ENCODE assay signal across 7 mouse cellular contexts in the genomic region with DNA sequence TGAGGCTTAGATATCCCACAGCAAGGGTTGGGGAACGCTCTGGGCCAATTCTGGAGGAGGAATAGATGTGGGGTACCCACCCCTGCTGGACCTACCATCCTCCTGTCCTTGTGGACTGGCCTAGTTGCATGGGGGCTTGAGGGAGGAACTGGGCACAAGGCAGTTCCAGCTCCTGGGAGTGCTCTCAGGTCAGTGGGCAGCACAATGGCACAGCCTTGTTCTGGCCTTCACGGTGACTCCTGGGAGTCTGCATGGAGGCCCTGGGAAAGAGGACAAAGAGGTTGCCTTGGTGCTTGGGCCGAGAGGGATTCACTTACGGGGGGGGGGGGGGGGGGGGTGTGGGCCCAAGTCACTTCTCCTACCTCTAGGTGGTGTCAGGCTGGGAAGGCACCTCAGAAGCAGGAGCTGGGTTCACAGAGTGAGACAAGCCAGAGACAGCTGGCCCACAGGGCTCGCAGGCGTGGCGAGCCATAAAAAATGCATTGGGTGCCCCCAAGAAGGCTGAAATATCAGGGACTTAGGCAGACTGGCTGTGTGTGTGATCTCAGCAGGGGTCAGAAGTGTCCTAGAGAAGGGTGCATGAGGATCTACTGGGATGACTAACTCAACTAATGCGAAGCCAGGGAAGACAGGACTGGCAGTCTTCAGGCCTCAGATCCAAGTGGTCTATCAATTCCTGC.
A peak's percentile ranks its signal among the peaks of the same experiment; 100 is the strongest.
DNase-seq lines count a peak whose midpoint lies in the region; ATAC-seq and TF ChIP-seq lines count a peak whose summit lies in the region.

No protein-coding gene starts in this region.

- no peak for TF ChIP-seq CTCF in spleen, adult 2 months (IDR thresholded peaks at IDR 0.05; ENCODE audit: extremely low read depth, insufficient read depth, insufficient read length, insufficient replicate concordance)
- no peak for TF ChIP-seq CTCF in liver, postnatal 0 days (IDR thresholded peaks at IDR 0.05; ENCODE audit: low read depth)
- TF ChIP-seq CTCF in stomach, postnatal 0 days (IDR thresholded peaks at IDR 0.05; ENCODE audit: low read depth): peak; percentile 45

- H3K36me3 ChIP-seq in spleen, adult 2 months (ENCODE audit: control insufficient read depth, insufficient read depth, low read length): no peaks in the 10 kb centered on the region
- H3K36me3 ChIP-seq in hindbrain, embryonic 13.5 days: no peaks in the 10 kb centered on the region
- no peaks in the 10 kb centered on the region for H3K36me3 ChIP-seq in liver, postnatal 0 days (replicated peaks; ENCODE audit: insufficient read depth, low read length)
- no peaks in the 10 kb centered on the region for H3K36me3 ChIP-seq in stomach, postnatal 0 days (ENCODE audit: control insufficient read depth, insufficient read depth, low read length)

- H3K27me3 ChIP-seq in spleen, adult 2 months (ENCODE audit: control insufficient read depth, insufficient read depth, low read length): peaks cover 10% of the 10 kb centered on the region
- no peaks in the 10 kb centered on the region for H3K27me3 ChIP-seq in hindbrain, embryonic 13.5 days
- peaks cover 20% of the 10 kb centered on the region for H3K27me3 ChIP-seq in liver, postnatal 0 days (ENCODE audit: insufficient read depth, low read length)
- no peaks in the 10 kb centered on the region for H3K27me3 ChIP-seq in stomach, postnatal 0 days (ENCODE audit: control insufficient read depth, insufficient read depth, low read length)

- no peak for DNase-seq in spleen, adult 2 months (ENCODE audit: low read depth in 1 of 2, low spot score in 2 of 2)
- no peak for DNase-seq in spleen, postnatal 36 days (ENCODE audit: low spot score in 2 of 2)
- DNase-seq in embryo, embryonic 11 days: peak; percentile 59
- no peak for DNase-seq in liver, postnatal 0 days
- peak; percentile 47 for DNase-seq in stomach, postnatal 0 days (ENCODE audit: low spot score)
- no peak for DNase-seq in right cerebral cortex, postnatal 25 days

- H3K4me1 ChIP-seq in spleen, adult 2 months (ENCODE audit: control insufficient read depth, insufficient read depth, insufficient read length): peaks cover 13% of the 10 kb centered on the region; the same call in 1 of the 2 replicates
- peaks cover 86% of the 10 kb centered on the region for H3K4me1 ChIP-seq in hindbrain, embryonic 13.5 days (replicated peaks)
- peaks cover 29% of the 10 kb centered on the region for H3K4me1 ChIP-seq in liver, postnatal 0 days (ENCODE audit: insufficient read depth)
- peaks cover 36% of the 10 kb centered on the region for H3K4me1 ChIP-seq in stomach, postnatal 0 days (replicated peaks; ENCODE audit: control insufficient read depth, insufficient read depth)

- peak overlapping the region; percentile 59 for H3K4me2 ChIP-seq in hindbrain, embryonic 13.5 days
- H3K4me2 ChIP-seq in liver, postnatal 0 days (ENCODE audit: low read depth, low read length): peak overlapping the region; percentile 74; the same call in 1 of the 2 replicates
- peak overlapping the region; percentile 60 for H3K4me2 ChIP-seq in stomach, postnatal 0 days (replicated peaks; ENCODE audit: low read depth)

- H3K9me3 ChIP-seq in hindbrain, embryonic 13.5 days: no peaks in the 10 kb centered on the region
- H3K9me3 ChIP-seq in liver, postnatal 0 days (ENCODE audit: low read length): no peaks in the 10 kb centered on the region
- H3K9me3 ChIP-seq in stomach, postnatal 0 days (ENCODE audit: control insufficient read depth, low read length): no peaks in the 10 kb centered on the region

- ATAC-seq in hindbrain, embryonic 13.5 days (ENCODE audit: low FRiP score): no peak
- ATAC-seq in liver, postnatal 0 days: no peak
- no peak for ATAC-seq in stomach, postnatal 0 days (ENCODE audit: low FRiP score, low TSS enrichment)

- TF ChIP-seq EP300 in liver, postnatal 0 days (IDR thresholded peaks at IDR 0.05; ENCODE audit: low read depth): no peak
- TF ChIP-seq EP300 in stomach, postnatal 0 days (optimal IDR thresholded peaks at IDR 0.05): no peak

- no peak overlapping the region for H3K4me3 ChIP-seq in spleen, adult 2 months (ENCODE audit: extremely low read depth, insufficient read depth, insufficient read length)
- peak overlapping the region; percentile 14; the same call in 1 of the 2 replicates for H3K4me3 ChIP-seq in hindbrain, embryonic 13.5 days
- no peak overlapping the region for H3K4me3 ChIP-seq in liver, postnatal 0 days (ENCODE audit: low read depth, low read length)
- H3K4me3 ChIP-seq in stomach, postnatal 0 days (ENCODE audit: low read depth, low read length): peak overlapping the region; percentile 28; the same call in 1 of the 2 replicates

- WGBS in spleen, adult 2 months: 58% methylated on average over 8 of the region's 8 CpGs
- WGBS in hindbrain, embryonic 13.5 days: 15% methylated on average over 8 of the region's 8 CpGs
- WGBS in liver, postnatal 0 days (ENCODE audit: insufficient replicate concordance): 46% methylated on average over 8 of the region's 8 CpGs
- WGBS in stomach, postnatal 0 days: 14% methylated on average over 8 of the region's 8 CpGs

- peak overlapping the region; percentile 76 for H3K9ac ChIP-seq in hindbrain, embryonic 13.5 days
- peak overlapping the region; percentile 38 for H3K9ac ChIP-seq in liver, postnatal 0 days (replicated peaks)
- H3K9ac ChIP-seq in stomach, postnatal 0 days (ENCODE audit: low read length): peak overlapping the region; percentile 67

- H3K27ac ChIP-seq in spleen, adult 2 months (ENCODE audit: insufficient read depth, low read length): peak overlapping the region; percentile 84
- H3K27ac ChIP-seq in hindbrain, embryonic 13.5 days: peak overlapping the region; percentile 100
- H3K27ac ChIP-seq in liver, postnatal 0 days (ENCODE audit: low read depth): peak overlapping the region; percentile 85
- peak overlapping the region; percentile 98 for H3K27ac ChIP-seq in stomach, postnatal 0 days (replicated peaks)

- no peak for TF ChIP-seq POLR2A in spleen, adult 2 months (IDR thresholded peaks at IDR 0.05; ENCODE audit: low read depth, low read length)

Comparison
In these comparisons a context has a peak if more than half of its experiments do, and no peak if none do; other contexts are left out.
1. DNase-seq: peak in embryo, embryonic 11 days (single experiment) and stomach, postnatal 0 days (single experiment); none in spleen, adult 2 months (0 of 2), spleen, postnatal 36 days (0 of 2), liver, postnatal 0 days (single experiment) and right cerebral cortex, postnatal 25 days (single experiment).
2. H3K4me3 ChIP-seq: peak in hindbrain, embryonic 13.5 days (single experiment) and stomach, postnatal 0 days (single experiment); none in spleen, adult 2 months (single experiment) and liver, postnatal 0 days (single experiment).
3. Peak in every context shown above with its lines, with median percentiles within 50 percentile points of each other: H3K27ac ChIP-seq, H3K4me2 ChIP-seq and H3K9ac ChIP-seq.